Mouse (Mus musculus) kidney, adult 2 months (tissue): Measurements from ENCODE around the gene Gatd1.

ENCODE experiments used
- CTCF ChIP-seq: fragments of 200-500 bp; conservative IDR thresholded peaks from 2 replicates; pipeline ENCODE4 v1.5.1; 2011; ENCODE audit warnings: low read depth, mild to moderate bottlenecking, control low read depth, low read length, moderate library complexity, mixed read lengths; ENCODE audit not compliant: insufficient read depth, insufficient read length
- POLR2A ChIP-seq: fragments of 200-500 bp; IDR thresholded peaks from one replicate; pipeline ENCODE4 v1.6.1; 2011; ENCODE audit warnings: low read depth, low read length, control low read depth

DNA sequence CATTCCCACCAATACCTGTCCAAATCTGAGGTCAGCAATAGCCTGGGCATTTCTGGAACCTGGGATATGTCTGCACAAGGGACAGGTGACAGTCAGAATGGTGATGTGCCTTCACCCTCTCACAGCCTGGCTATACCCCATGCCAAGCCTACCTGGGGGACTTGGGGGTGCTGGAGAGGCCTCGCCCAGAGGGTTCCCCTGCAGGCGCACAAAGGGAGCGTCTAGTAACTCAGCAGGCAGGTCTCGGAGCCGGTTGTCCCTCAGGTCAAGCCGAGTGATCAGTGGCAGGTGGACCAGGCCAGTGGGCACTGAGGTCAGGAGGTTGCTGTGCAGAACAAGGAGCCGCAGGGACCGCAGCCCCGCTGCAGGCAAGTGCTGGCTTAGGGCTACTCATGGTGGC is 27.5 kb upstream of the Gatd1 start:
- TF ChIP-seq POLR2A (no peak), CTCF (no peak)
